Mouse (Mus musculus): ENCODE measurements around the gene Cyb5b. TPM values are rescaled to one million over a fixed set of nuclear protein-coding genes. Genes with fewer than 3 reads are reported as not detected.

Gene Cyb5b
- polyA plus RNA-seq, 1 experiment from 2014 or later: 131 TPM

DNA sequence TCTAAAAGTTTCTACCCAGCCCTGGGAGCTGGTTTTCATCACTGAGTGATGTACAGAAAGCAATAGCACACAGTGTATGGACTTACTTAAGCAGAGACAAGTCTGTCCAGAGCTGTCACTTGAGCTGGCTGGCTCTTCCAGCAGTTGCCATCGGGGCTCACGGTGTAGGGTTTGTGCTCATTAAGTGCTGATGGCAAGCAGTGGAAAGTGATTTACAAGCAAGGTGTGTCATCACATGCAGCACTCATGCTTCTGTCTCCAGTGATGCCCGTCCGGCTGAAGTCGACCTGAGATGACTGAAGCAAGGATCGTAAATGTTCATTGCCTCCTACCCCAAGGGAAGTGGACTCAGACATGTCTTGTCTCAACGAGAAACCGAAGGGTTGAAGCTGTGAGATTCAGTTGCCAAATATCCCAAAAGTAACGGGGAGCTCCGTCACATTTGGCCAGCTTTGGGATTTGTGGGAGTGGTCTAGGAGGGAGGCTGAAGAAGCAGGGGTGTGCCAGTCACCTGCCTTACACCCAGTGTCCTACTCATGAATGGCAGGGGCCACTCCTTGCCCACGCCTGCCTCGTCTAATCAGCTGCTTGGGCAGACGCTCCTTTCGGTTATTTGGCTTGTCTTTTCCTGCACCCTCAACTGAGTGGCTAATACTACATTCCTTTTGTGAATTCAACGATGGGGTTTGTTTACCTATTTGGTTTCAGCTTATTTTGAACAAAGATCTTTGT lies 36.4 kb downstream of the Cyb5b start:
- H3K4me3 ChIP-seq (replicated peaks): no peak overlapping the region

DNA sequence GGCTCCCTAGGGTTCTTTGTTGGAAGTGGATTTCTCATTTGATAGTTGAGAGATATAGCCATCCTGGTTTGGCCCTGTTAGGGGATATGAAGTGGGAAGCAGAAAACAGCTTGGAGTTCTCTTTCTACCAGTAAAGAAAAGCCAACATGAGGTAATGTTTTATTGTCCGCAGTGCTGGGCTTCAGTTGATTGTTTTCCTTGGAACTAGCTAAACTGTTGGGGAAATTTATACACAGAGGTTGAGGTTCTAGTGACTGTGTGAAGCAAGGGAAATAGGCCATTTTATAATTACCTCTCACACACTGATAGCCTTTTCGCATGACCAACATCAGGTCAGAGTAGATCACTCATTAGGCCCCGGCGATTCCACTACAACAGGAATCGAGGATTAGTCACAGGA lies 37.2 kb downstream of the Cyb5b start:
- Histone ChIP-seq H3K27me3 (no peaks in the 10 kb centered on the region), H3K9ac (no peak overlapping the region), H3K27ac (peak overlapping the region; percentile 70), H3K36me3 (peaks cover 41% of the 10 kb centered on the region), H3K4me2 (no peak overlapping the region), H3K4me1 (peaks cover 9% of the 10 kb centered on the region), H3K4me3 (replicated peaks) (no peak overlapping the region), H3K9me3 (replicated peaks) (no peaks in the 10 kb centered on the region)
- 59% methylated on average over 5 of the region's 5 CpGs for WGBS
- ATAC-seq (replicated peaks; ENCODE audit: low FRiP score): 0 out of 2 replicates have a peak, but pooled peaks have one; percentile 25

More for the DNA sequence above, 36.4 kb downstream of the Cyb5b start:
- peak; percentile 52; the same call in 1 of the 2 replicates for ATAC-seq (replicated peaks; ENCODE audit: low FRiP score)
- WGBS: 38% methylated on average over 15 of the region's 15 CpGs
- Histone ChIP-seq H3K9me3 (replicated peaks) (no peaks in the 10 kb centered on the region), H3K27me3 (no peaks in the 10 kb centered on the region), H3K27ac (peak overlapping the region; percentile 70; the same call in 1 of the 2 replicates), H3K36me3 (peaks cover 48% of the 10 kb centered on the region), H3K4me1 (peaks cover 9% of the 10 kb centered on the region), H3K4me2 (0 out of 2 replicates have a peak overlapping the region, but pooled peaks have one; percentile 12), H3K9ac (no peak overlapping the region)

DNA sequence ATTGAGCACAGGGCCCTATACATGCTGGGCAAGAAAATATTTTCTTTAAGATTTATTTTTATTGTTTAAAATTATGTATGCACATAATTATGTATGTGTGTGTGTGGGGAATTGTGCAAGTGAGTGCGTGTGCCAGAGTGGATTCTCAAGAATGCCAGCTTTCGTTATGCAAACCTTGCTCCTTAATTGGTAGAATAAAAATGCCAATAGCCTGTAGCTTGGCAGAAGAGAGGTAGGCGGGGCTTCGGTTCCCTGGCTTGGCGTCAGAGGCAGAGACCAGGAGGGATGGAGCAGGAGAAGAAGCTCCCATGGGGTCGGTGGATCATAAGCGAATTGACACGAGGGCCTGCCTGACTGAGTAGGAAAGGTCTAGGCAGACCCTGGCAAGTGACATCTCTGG lies 42.2 kb downstream of the Cyb5b start:
- H3K9me3 ChIP-seq (replicated peaks): no peaks in the 10 kb centered on the region
- no peak overlapping the region for H3K4me2 ChIP-seq
- H3K4me1 ChIP-seq: no peaks in the 10 kb centered on the region
- H3K27ac ChIP-seq: no peak overlapping the region
- H3K9ac ChIP-seq: no peak overlapping the region
- no peak for ATAC-seq (replicated peaks; ENCODE audit: low FRiP score)
- H3K4me3 ChIP-seq (replicated peaks): no peak overlapping the region
- WGBS: 70% methylated on average over 8 of the region's 8 CpGs
- H3K27me3 ChIP-seq: no peaks in the 10 kb centered on the region
- H3K36me3 ChIP-seq: no peaks in the 10 kb centered on the region

DNA sequence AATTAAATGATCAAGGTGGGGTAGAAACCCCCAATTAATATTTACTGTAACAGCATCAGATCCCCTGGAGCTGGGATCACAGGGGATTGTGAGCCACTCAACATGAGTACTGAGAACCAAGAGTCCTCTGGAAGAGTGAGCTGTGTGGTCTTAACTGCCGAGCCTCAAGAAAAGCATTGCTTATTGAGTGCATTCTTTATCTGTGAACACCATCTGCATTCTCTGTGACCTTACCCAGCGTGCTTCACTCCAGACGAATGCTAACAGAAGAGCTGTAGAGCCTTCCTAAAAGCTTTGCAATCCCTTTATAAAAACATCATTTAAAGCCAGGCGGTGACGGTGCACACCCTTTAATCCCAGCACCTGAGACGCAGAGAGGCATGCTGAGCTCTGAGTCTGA lies 42.9 kb downstream of the Cyb5b start:
- no peaks in the 10 kb centered on the region for H3K36me3 ChIP-seq
- no peak overlapping the region for H3K9ac ChIP-seq
- H3K27me3 ChIP-seq: no peaks in the 10 kb centered on the region
- ATAC-seq (replicated peaks; ENCODE audit: low FRiP score): no peak
- 67% methylated on average over 6 of the region's 6 CpGs for WGBS
- no peak overlapping the region for H3K27ac ChIP-seq
- H3K4me1 ChIP-seq: peaks cover 4% of the 10 kb centered on the region
- no peak overlapping the region for H3K4me2 ChIP-seq
- no peak overlapping the region for H3K4me3 ChIP-seq (replicated peaks)
- no peaks in the 10 kb centered on the region for H3K9me3 ChIP-seq (replicated peaks)

DNA sequence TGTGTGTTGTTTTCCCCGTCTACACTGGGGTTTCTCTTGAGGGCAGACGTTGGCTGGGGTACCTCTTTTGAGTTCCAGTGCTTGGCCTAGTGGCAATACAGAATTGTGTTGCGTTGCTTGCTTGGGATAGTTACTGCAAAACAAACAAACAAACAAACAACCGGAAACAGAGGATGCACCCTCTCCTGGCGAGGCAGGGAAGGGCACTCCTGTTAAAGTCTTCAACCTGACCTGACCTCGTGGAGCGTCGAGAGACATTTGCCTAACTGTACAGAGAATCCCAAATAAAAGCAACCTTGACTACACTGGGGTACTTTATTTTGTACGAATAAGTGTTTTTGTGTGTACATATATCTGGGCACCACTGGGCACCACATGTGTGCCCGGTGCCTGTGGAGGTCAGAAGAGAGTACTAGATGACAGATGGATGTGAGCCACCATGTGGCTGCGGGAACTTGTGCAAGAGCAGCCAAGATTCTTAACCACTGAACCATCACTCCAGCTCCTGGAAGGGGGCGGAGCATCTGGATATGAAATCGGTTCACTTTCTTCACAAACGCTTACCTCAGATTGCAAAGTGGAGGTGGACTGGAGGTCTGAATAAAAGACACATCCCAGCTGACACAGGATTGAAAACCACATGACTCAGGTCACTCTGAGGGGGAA lies 44.5 kb downstream of the Cyb5b start:
- Histone ChIP-seq H3K9ac (no peak overlapping the region), H3K27me3 (no peaks in the 10 kb centered on the region), H3K4me2 (no peak overlapping the region), H3K4me1 (peaks cover 10% of the 10 kb centered on the region), H3K36me3 (no peaks in the 10 kb centered on the region), H3K4me3 (replicated peaks) (no peak overlapping the region), H3K27ac (no peak overlapping the region), H3K9me3 (replicated peaks) (no peaks in the 10 kb centered on the region)
- WGBS: 92% methylated on average over 14 of the region's 14 CpGs
- no peak for ATAC-seq (replicated peaks; ENCODE audit: low FRiP score)

DNA sequence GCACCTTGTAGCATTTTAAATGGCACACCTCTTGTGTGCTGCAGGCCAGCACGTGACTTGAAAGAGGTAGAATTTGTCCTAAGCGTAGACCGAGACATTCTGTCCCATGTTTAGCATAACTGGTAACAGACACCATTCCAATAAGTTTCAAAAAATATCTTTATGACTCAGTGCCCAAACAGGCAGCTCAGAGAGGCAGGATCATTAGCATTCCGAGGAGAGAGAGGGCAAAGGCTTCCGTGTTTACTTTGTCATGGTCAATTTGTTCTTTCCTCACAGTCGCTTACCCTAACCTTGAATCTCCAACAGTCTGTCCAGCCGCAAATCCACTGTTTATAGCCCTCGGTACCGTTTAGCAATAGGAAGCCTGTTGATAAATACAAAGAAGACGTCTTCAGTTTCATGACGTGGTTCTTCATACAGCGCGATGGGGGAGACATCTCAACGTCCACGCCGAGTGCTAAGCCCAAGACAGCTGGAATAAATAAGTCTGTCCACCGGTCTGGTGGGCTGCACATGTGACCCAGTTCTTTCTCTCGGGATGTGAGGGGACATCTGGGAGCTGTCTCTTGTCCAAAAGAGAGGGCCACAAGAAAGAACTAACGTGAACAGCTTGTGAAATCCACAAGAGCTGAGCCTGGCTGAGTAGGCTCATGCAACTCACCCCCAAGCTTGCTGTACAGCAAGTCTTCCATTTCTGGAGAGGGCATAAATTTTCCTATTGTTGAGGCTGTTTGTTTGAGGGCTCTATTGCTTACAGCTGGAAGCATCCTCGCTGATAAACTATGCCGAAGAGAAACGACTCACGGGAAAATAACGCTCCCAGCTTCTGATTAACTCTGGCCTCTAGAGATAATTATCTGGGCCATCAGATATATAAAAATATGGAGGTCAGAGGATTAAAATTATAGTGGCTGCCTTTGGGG lies 47.7 kb downstream of the Cyb5b start:
- H3K9ac ChIP-seq: no peak overlapping the region
- no peaks in the 10 kb centered on the region for H3K9me3 ChIP-seq (replicated peaks)
- ATAC-seq (replicated peaks; ENCODE audit: low FRiP score): peak; percentile 62
- peak overlapping the region; percentile 54 for H3K4me2 ChIP-seq
- H3K27ac ChIP-seq: peak overlapping the region; percentile 83
- 18% methylated on average over 24 of the region's 24 CpGs for WGBS
- no peaks in the 10 kb centered on the region for H3K27me3 ChIP-seq
- peak overlapping the region; percentile 22 for H3K4me3 ChIP-seq (replicated peaks)
- peaks cover 14% of the 10 kb centered on the region for H3K4me1 ChIP-seq
- H3K36me3 ChIP-seq: no peaks in the 10 kb centered on the region

DNA sequence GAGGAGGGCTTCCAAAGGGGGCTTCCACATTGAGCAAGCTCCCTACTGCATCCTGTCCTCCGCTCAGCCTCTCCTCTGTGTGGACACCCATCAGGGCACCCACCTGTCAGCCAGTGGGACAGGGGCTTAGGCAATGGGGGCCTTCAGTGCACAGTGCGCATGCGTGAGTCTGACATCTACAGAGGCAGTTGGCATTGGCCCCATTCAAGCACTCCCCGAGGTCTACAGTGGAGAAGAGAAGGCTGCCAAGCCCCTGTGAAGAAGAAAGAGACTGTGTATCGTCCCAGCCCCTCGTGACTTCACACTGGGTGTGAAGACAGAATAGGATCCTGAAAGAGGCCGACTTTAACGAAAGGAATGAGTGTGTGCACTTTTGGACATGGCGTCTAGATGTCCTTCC lies 54.7 kb downstream of the Cyb5b start:
- H3K4me2 ChIP-seq: no peak overlapping the region
- H3K27me3 ChIP-seq: no peaks in the 10 kb centered on the region
- no peak overlapping the region for H3K4me3 ChIP-seq (replicated peaks)
- no peak for ATAC-seq (replicated peaks; ENCODE audit: low FRiP score)
- no peaks in the 10 kb centered on the region for H3K36me3 ChIP-seq
- H3K9ac ChIP-seq: no peak overlapping the region
- H3K4me1 ChIP-seq: peaks cover 22% of the 10 kb centered on the region
- no peak overlapping the region for H3K27ac ChIP-seq
- no peaks in the 10 kb centered on the region for H3K9me3 ChIP-seq (replicated peaks)
- WGBS: 88% methylated on average over 9 of the region's 9 CpGs

DNA sequence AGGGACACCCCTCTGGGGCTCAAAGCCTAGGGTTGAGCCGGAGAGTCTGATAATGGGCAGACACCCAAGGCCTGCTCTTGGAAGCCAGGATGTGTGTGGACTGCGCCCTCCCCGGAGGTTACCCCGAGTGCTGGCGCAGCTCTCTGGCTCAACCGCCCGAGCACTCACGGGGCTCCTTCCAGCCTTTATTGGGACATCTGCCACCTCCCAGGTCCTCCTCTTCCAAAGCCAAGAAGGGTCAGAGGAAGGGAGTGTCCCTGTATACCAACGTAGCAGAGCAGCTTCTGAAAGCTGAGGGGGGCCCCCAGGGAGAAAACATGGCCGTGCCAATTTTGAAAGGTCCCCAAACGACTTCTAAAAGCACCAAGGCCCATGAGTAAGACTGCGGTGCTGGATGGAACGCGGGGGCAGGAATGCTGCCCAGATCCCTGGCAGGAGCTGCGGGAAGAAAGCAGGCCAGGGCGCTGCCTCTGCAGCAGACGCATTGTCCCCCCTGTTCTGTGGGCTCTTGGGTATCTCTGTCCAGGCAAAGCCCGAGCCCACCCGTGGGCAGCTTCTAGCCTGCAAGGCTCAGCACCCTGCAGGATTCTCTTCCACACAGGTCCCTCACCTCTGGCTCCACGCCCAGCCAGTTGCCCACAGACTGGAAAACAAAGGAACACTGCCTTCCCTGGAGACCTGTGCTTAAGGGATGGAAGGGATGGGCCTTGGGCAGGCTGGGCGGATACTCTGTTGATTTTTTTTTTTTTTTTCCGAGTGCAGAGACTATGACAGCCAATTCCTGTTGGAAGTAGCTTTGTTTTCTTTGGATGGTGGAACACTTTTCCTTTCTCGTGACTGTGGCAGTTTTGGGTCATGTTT lies 55.5 kb downstream of the Cyb5b start:
- no peaks in the 10 kb centered on the region for H3K27me3 ChIP-seq
- H3K4me1 ChIP-seq: peaks cover 22% of the 10 kb centered on the region
- 56% methylated on average over 23 of the region's 23 CpGs for WGBS
- H3K9ac ChIP-seq: no peak overlapping the region
- H3K36me3 ChIP-seq: no peaks in the 10 kb centered on the region
- peak overlapping the region; percentile 11; the same call in 1 of the 2 replicates for H3K4me2 ChIP-seq
- ATAC-seq (replicated peaks; ENCODE audit: low FRiP score): peak; percentile 58; the same call in 1 of the 2 replicates
- peak overlapping the region; percentile 85 for H3K27ac ChIP-seq
- H3K9me3 ChIP-seq (replicated peaks): no peaks in the 10 kb centered on the region
- H3K4me3 ChIP-seq (replicated peaks): no peak overlapping the region

DNA sequence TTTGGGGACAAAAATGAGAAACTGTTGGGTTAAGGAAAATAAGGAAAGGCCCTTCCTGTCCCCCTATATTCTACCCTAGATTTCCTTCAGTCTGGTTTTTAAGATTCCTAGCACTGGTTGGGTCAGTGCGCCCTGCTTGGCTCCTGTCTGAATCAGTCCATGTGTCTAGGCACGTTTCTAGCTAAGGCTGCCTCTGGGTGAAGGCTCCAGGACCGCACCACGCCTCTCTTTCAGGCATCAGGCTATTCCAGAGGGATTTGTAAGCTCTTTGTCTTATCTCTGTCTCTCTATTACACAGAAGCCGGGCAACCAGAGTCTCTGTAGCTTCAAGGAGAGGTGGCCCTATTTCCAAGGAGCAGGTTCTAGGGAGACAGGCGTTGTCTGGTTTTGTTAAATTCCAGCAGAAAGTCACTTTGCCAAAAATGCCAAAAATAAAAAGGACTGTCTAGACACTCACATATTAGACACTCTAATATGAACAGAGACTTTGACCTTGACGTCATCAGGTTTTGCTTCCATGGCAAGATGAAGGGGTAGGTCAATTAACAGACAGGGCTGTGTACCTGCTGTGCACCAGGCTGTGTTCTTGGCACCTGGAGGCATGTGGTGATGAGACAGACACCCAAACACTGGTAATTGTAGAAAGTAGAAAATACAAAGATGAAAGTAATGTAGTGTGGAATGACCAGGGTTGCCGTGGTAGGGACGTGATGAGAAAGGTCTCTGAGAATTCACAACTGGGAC lies 56.5 kb downstream of the Cyb5b start:
- no peaks in the 10 kb centered on the region for H3K36me3 ChIP-seq
- ATAC-seq (replicated peaks; ENCODE audit: low FRiP score): no peak
- H3K4me3 ChIP-seq (replicated peaks): no peak overlapping the region
- H3K4me1 ChIP-seq: peaks cover 22% of the 10 kb centered on the region
- H3K9me3 ChIP-seq (replicated peaks): no peaks in the 10 kb centered on the region
- no peak overlapping the region for H3K4me2 ChIP-seq
- H3K9ac ChIP-seq: no peak overlapping the region
- no peaks in the 10 kb centered on the region for H3K27me3 ChIP-seq
- WGBS: 82% methylated on average over 9 of the region's 9 CpGs
- H3K27ac ChIP-seq: peak overlapping the region; percentile 63

DNA sequence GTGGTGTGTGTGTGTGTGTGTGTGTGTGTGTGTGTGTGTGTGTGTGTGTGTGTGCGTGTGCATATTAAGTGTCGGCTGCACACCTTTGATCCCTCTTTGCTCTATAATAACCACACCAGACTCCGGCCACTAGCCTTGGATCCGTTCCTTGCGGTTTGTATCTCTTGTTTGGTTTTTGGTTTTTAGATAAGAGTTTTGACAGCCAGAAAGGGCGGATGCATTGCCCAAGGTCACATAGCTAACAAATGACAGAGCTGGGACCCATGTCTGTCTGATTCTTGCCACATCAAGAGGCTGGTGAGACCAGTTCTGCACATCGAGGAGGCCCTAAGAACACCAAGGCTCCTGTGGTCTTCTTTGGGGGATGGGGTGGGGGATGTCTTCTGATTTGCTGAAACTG lies 58.7 kb downstream of the Cyb5b start:
- no peak overlapping the region for H3K4me2 ChIP-seq
- no peak overlapping the region for H3K4me3 ChIP-seq (replicated peaks)
- no peaks in the 10 kb centered on the region for H3K36me3 ChIP-seq
- peaks cover 17% of the 10 kb centered on the region for H3K4me1 ChIP-seq
- no peaks in the 10 kb centered on the region for H3K9me3 ChIP-seq (replicated peaks)
- no peak overlapping the region for H3K9ac ChIP-seq
- 77% methylated on average over 7 of the region's 7 CpGs for WGBS
- H3K27ac ChIP-seq: no peak overlapping the region
- no peaks in the 10 kb centered on the region for H3K27me3 ChIP-seq
- ATAC-seq (replicated peaks; ENCODE audit: low FRiP score): no peak

DNA sequence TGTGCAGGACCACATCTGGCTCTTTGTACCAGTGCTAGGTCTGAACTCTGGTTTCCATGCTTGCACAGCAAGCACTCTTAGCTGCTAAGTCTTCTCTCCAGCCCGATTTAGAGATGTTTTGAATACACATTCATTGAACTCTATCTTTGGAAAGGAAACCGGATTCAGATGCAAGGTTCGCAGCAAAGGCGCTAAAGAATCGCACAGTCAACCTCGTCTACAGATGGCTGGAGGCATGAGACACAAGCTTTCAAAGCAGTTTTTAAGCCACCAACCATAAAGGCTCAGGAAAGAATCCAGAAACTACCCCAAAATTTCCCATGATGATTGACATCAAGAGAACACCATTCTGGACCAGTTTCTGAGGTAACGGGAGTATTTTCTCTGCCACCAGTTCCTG lies 61.6 kb downstream of the Cyb5b start:
- H3K4me3 ChIP-seq (replicated peaks): no peak overlapping the region
- H3K27ac ChIP-seq: no peak overlapping the region
- no peak for ATAC-seq (replicated peaks; ENCODE audit: low FRiP score)
- H3K9me3 ChIP-seq (replicated peaks): no peaks in the 10 kb centered on the region
- no peaks in the 10 kb centered on the region for H3K4me1 ChIP-seq
- no peak overlapping the region for H3K9ac ChIP-seq
- H3K36me3 ChIP-seq: no peaks in the 10 kb centered on the region
- WGBS: 91% methylated on average over 7 of the region's 7 CpGs
- no peaks in the 10 kb centered on the region for H3K27me3 ChIP-seq
- no peak overlapping the region for H3K4me2 ChIP-seq
